Mouse (Mus musculus) thymus, adult 2 months (tissue): ENCODE data around the gene Gal.

Experiments
- CTCF ChIP-seq: fragments of 200-500 bp; IDR thresholded peaks from 2 replicates; pipeline ENCODE4 v1.5.1; 2012; ENCODE audit warnings: mild to moderate bottlenecking, control low read depth, low read length, moderate library complexity, borderline replicate concordance; ENCODE audit not compliant: control insufficient read depth, poor library complexity, insufficient read depth; ENCODE audit errors: extremely low read depth
- POLR2A ChIP-seq: fragments of 200-500 bp; IDR thresholded peaks from 2 replicates; pipeline ENCODE4 v1.6.1; 2012; ENCODE audit warnings: mild to moderate bottlenecking, low read length, control low read depth, moderate library complexity; ENCODE audit not compliant: control insufficient read depth, poor library complexity, insufficient read depth; ENCODE audit errors: extremely low read depth

GRCm38 (mm10) chr19:3388629-3389057, 25.7 kb downstream of the Gal start, which contains the start of gene Tesmin:
- TF ChIP-seq POLR2A (no peak), CTCF (no peak)
